Mouse (Mus musculus) C2C12 (cell line): Measurements from ENCODE around the gene Plcb2.
A peak's percentile ranks its signal among the peaks of the same experiment; 100 is the strongest.

Source experiments
- CTCF ChIP-seq: IDR thresholded peaks from one replicate; pipeline ENCODE4 v1.5.1; 2011; ENCODE audit not compliant: control insufficient read depth, insufficient read depth, insufficient read length
- MYOD1 ChIP-seq: IDR thresholded peaks from one replicate; pipeline ENCODE4 v1.6.1; 2011; ENCODE audit warnings: low read depth; ENCODE audit not compliant: control insufficient read depth, insufficient read length
- MYOG ChIP-seq: IDR thresholded peaks from one replicate; pipeline ENCODE4 v1.6.1; 2011; ENCODE audit not compliant: control insufficient read depth, insufficient read length; ENCODE audit errors: extremely low read depth
- USF1 ChIP-seq: IDR thresholded peaks from one replicate; pipeline ENCODE4 v1.6.1; 2011; ENCODE audit warnings: low read depth, mild to moderate bottlenecking, control low read depth, moderate library complexity

DNA sequence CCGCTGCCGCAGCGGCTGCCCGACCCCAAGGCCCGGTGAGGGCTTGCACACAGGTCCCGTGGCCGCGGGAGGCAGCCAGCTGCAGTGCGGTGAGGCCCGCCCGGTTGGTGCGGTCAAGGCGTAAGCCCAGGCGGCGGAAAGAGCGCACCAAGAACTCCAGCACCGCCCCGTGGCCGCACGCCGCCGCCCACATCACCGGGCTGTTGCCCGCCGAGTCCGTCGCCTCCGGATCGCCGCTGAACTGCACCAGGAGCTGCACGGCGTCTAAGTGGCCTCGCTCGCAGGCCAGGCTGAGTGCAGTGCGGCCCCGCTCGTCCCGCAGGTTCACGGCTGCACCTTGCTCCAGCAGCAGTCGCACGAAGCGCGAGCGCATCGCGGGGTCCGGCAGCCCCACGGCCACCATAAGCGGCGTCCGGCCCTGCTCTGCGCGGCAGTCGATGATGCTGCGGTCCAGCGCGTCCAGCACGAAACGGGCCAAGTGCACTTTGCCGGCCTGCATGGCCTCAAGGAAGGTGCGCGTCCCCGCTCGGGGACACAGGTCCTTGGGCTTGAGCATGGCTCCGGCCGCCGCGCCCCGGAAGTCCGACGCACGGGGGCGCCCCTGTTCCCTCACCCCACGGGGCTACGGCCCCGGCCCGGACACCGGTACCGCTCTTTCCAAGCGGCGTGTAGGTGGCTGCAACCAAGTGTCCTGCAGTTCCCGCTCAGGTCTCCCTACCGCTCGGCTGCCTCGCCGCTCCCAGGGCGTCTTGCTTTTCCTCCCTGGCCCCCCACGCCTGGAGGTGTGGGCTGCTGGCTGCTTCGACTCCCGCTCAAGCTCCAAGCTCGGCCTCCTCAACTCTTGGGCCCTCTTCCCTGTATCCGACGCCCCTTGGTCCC, 25.1 kb downstream of the Plcb2 start:
- TF ChIP-seq MYOD1 (no peak), CTCF (peak; percentile 50), USF1 (no peak), MYOG (no peak)
